Mouse (Mus musculus) thymus, postnatal 14 days (tissue): ENCODE data around the gene Olfr652.

Experiments used
- DNase-seq: peaks from one replicate; pipeline ENCODE4 v3.0.0; 2021

Olfr652 gene

DNA sequence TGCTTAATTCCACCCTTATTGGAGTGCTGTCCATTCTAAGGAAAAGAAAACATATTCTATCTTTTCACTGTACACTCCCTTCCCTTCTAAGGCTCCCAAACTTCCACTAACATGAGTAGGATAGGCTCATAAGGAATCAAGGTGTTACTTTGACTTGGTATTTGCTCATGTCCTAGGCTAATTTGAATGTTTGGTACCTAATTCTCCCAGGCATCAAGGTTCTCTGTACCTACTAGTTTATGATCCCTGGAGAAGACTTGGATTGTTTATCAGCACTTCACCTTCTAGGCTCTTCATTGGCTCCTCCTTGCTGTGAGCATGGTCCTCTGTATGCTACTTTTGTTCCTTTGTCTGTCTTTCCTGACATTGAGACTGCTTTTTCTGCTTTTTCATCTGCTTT is at the start of gene Olfr652:
TSS of gene Olfr652 (plus strand) at position 301 of the 400 bp plus-strand sequence.
- no peak for DNase-seq

DNA sequence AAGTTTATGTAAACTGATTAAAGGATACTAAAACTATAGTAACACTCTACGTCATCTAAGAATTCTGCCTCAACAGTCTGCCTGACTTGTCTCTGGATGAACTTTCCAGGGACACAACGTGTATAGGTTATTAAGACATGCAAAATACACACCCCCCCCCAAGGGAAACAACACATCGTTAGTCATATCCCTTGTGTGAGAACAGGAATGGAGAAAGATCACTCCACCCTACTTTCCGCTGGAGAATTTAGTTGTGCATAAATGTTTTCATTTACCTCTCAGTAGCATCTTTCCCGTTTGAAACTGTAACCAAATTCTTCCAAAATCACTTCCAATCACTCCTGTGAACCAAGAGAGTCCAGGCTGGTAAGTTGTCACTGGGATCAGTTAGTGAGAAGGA is 10.9 kb upstream of the Olfr652 start, which contains the start of gene Olfr651:
TSS of gene Olfr651 (plus strand) at position 301 of the 400 bp plus-strand sequence.
- no peak for DNase-seq

DNA sequence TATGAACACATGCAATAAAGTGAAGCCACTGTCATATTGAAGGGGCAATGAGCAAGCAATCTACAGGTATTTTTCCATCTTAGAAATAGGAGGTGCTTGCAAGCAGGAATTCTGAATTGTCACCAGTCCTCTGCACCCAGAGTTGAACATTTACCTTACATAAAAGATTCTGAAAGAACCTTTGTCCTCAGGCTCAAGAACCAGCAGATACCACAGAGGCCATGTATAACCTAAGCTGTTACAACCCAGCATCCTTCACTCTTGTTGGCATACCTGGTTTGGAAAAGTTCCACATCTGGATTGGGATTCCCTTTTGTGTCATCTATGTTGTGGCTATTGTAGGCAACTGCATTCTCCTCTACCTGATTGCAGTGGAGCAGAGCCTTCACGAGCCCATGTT is 8.0 kb upstream of the Olfr652 start:
- DNase-seq = no peak

DNA sequence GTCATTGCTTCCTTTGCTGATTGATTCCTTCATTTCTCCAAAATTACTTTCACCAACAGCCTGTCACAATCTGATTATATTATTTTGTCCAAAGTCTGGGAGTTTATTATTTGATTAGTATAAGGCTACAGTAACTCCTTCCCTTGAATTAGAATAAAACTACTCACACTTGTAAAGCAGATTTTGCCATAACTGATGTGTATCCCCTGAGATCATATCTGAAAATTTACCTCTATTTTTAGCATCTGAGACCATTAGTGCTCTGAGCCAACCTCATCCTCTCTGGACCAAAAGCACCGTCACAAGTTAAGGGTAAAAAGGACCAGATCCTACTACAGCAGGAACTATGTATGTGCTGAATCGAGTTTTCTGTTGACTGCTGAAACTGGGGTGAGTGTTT is 16.3 kb downstream of the Olfr652 start, which contains the start of gene Olfr653:
TSS of gene Olfr653 (plus strand) at position 301 of the 400 bp plus-strand sequence.
- no peak for DNase-seq

DNA sequence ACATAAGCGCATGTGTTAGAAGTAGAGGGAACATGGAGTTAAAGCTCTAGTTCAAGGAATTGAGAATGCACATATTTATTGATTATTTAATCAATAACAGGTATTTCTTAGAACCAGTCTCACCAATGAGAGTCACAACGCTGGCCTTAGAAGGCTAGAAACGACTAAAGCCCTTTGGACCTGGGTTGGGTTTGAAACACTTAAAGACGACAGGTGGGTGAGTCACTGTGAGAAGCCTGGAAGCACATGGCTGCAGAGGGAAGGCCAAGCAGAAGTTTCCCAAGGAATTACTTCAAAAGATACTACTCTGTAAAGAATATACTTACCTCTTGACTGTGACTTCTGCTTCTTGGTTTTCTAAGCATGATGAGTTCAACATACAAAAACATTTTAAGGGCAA is 20.1 kb downstream of the Olfr652 start:
- DNase-seq = no peak

DNA sequence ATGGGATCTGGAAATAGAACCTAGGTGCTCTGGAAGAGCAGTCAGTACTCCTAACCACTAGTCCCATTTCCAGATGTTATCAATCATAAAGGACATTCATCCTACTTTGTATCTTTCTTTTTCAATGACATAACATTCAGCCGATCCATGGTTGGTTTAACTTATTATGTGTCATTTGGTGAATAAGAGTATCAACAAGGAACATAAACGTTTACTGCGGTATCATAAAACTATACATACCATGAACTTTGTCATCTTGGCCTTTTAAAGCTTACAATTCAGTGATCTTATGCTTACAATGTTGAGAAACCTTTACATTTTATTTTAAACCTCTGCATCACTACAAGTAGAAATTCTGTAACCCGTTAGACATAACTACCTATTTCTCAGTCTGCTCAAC is 20.7 kb downstream of the Olfr652 start:
- no peak for DNase-seq

DNA sequence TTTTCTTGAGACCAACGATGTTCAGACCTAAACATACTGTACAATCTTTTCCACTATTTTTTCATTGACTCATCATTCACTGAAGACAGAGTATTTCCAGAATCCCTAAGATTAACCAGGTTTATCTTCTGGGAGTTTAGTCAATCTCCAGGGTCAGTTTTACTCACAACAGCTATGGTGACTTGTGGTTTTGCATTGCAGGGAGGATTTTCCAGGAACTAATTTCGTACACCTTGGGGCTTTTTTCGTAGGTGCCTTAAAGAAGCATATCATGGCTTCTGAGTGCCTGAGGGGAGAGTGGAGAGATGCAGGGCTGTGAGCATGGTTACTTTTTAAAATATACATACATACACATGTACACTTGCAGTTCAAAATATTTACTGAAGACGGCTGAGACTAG is 26.0 kb downstream of the Olfr652 start, which contains the start of gene Olfr654:
TSS of gene Olfr654 (plus strand) at position 301 of the 400 bp plus-strand sequence.
- no peak for DNase-seq

DNA sequence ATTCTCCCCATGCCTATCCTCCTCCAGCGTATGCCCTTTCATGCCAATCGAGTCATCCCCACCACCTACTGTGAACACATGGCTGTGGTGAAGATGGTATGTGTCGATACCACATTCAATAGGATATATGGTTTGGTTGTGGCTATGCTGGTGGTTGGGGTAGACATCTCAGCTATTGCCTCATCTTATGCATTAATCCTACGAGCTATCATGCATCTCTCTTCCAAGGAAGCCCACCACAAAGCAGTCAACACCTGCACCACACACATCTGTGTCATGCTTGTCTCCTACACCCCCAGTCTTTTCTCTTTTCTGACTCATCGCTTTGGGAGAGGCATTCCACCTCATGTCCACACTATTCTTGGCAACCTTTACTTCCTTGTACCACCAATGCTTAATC is 27.6 kb downstream of the Olfr652 start:
- DNase-seq = no peak

DNA sequence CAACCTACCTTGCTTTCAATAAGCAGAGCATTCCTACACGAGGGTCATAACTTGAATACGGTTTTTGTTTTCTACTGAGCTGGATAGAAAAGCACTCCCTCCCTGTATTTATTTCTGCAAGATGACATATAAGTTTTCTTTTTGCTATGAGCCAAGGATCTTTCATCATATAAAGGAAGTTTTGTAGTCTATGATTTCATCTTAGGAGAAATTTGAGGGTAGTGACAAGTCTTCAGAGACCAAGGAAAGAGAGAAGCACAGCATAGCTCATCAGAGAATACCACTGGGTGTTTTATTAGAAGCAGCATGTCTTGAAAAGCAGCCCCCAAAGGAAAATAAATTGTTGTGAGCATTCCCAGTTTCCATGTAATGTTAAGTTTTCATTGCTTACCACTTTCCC is 41.0 kb downstream of the Olfr652 start, which contains the start of gene Olfr655:
TSS of gene Olfr655 (minus strand) at position 101 of the 400 bp plus-strand sequence.
- DNase-seq = no peak

DNA sequence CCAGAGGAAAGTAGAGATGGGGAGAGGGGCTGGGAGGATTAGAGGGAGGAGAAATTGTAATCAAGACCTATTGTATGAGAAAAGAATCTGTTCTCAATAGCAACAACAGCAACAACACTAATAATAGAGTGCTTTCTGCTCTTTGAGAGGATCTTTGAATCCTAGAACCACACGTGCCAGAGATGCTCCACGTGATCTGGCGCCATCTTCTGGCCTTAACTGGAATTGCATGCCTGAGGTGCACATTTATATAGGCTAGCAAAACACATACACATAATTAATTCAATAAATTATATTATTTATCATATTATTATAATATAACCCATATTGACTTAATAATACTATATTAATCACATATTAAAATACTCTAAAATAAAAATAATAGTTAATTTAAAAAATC is 42.5 kb downstream of the Olfr652 start:
- DNase-seq = peak; percentile 56

DNA sequence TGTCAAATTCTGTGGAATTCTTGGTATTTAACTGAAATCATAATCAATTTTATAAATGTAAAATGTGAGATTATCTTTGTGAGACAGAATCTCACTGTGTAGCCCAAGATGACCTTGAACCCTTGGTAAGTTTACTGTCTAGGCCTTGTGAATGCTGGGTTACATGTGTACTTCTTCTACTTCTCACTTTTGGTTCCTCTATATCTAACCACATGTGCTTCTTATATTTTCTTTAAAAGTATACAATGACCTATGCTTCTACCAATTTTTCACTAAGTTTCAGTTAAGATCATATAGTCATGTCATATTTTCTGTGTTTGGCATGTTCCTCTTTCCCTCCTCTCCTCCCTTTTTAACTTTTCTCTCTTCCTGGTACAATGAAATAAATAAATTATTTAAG is 44.0 kb downstream of the Olfr652 start:
- DNase-seq = no peak

DNA sequence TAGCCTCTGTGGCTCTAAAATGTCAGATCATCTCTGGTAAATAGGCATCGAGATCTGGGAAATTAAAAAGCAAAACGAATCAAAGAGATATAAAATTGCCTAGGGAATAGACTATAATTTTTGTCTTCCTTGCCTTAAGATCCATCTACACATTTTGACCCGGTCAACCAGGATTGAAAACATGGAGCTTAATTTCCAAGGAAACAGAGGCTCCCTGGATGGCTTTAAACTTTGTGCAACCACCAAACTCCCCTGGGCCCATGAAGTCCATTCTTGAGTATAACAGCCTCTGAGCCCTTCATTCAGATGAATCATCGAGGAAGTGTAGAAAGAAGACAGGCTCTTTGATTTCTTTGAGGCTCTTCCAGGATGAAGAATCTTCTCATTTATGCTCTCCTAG is 53.0 kb downstream of the Olfr652 start, which contains the start of gene Olfr656:
TSS of gene Olfr656 (plus strand) at position 301 of the 400 bp plus-strand sequence.
- no peak for DNase-seq
